Mouse (Mus musculus): ENCODE results near the gene Cep63. TPM values are rescaled to one million over a fixed set of nuclear protein-coding genes. Genes with fewer than 3 reads are reported as not detected.

Cep63 gene
- polyA plus RNA-seq, 1 experiment, result 29.3 TPM

DNA sequence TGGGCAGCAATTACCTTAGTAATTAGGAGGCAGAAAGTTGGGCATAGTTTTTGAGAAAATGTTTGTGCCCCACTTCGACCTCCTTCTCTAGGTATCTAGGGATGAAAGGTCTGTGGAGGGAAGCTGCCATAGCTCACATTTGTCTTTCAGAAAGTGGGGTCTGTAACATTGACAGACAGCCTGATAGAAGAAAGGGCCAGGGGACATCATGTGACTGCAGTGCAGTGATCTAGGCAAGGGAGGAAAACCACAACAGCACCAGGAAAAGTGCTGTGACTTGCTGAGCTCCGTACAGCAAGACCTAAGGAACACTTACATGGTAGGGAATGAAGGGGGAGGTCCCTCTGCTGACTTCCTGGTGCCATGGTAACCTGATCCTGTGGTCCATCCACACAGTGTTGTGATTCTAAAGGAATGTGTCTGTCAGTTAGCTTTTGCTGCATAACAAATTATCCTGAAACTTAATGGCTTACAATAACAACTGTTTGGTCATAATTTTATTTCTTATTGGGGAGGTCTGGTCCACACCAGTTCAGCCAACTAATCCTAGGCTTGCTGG lies 5.3 kb upstream of the Cep63 start:
- no peak for DNase-seq (ENCODE audit: low spot score)

DNA sequence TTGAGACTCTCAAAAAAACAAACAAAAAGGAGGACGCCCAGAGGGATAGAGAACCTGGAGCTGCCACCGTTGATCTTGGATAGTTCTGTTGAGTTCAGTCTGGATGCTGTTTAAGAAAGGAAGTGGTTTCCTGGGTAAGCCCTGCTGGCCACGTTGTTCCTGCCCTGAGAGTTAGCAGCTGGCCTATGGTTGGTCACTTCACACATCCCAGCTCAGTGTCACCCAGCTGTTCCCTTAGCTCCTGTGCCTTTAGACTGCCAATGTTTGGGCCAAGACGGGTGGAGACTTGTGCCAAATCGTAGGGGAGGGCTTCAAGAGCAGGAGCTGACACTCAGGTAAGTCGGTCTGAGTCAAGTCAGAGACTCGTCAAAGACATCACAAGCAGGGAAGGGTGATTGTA lies 2.7 kb upstream of the Cep63 start:
- no peak for DNase-seq (ENCODE audit: low spot score)

DNA sequence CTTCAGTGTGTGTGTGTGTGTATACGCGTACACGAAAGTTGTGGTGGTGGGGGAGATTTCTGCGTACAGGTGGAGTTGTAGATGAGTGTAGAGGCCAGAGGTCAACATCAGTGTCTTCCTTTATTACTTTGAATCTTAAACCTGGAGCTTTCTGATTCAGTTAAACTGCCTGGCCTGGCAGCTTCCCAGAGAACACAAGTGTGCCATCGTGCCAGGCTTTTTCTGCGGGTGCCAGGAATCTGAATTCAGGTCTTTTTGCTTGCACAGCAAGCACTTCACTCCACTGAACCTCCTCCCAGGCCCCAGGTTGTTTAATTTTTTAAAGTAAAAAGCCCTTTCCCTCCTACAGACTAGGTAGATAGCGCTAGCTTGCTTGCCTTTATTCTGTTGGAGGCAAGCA lies 1.1 kb upstream of the Cep63 start:
- DNase-seq (ENCODE audit: low spot score), result no peak

DNA sequence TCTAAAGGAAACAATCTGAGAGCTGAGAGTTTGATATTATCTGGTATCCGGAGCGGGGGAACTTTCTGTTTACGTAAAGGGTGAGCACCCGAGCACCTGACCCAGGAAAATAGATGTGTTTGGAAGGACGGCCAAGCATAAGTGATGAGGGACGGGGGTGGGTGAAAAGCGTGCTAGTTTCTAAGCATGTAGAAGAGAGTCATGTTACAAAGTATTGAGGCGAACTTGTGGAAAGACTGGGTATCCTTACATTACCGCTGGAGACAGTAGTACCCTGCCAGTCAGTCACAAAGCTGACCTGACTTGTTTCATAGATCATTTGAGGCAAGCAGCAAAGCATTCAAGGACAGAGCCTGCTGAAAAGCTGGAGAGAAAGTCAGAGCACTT lies 498 bp upstream of the Cep63 start:
- no peak for DNase-seq (ENCODE audit: low spot score)

DNA sequence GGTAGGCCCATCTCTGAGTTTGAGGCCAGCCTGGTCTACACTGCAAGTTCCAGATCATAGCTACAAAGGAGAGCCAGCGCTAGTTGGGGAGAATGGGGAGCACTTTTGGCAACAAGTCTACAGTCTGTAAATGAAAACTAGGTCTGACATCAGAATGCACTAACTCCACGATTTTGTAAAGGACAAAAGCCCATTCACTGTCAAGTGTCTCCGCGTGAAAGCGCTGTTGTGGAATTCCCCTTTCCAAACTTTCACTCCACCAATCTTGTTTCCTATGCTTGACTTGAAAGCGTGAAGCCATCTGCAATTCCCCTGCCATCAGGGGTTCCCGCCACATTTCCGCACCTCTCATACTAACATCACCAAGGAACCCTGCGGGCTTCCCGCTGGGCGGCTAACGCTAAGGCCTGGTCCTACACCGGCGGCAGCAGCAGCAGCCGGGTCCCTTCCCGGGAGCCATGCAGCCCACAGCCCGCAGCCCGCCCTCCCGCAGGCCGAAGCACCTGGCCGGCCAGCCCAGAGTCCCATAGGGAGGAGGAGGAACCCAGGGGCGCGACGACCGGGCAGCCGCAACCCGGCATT lies 842 bp downstream of the Cep63 start:
- no peak for DNase-seq (ENCODE audit: low spot score)

DNA sequence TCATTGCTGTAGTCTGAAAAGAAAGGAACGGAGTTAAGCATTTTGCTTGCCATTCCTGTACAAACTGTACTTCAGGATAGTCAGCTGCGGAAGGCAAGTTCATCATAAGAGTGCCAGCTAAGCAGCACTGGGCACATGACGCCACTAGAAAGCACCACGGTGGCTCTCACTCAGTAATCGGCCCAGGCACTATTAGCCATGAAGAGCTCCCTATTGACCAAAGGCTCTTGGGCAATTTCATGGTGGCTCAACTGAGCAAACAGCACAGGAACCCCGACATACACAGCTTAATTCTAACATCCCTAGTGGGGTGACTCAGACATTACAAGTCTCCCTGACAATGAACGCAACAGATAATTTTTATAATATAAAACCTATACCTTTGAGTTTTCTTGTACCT lies 2.8 kb downstream of the Cep63 start:
- no peak for DNase-seq (ENCODE audit: low spot score)

DNA sequence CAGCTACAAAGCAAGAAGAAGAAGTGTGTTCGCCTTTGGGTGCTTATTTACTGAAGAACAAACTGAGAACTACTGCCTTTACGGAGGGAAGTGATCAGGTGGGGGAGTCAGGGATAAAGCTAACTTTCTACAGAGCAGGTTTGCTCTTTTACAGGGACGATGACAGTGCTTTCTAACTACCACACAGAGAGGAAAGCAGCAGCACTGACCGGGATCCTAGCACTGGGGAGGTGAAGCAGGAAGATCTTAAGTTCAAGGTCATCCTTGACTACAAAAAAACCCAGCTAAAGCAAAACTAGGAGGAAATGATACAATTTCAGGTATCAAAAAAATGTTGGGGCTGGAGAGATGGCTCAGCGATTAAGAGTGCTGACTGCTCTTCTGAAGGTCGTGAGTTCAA lies 3.5 kb downstream of the Cep63 start:
- DNase-seq (ENCODE audit: low spot score), result no peak

DNA sequence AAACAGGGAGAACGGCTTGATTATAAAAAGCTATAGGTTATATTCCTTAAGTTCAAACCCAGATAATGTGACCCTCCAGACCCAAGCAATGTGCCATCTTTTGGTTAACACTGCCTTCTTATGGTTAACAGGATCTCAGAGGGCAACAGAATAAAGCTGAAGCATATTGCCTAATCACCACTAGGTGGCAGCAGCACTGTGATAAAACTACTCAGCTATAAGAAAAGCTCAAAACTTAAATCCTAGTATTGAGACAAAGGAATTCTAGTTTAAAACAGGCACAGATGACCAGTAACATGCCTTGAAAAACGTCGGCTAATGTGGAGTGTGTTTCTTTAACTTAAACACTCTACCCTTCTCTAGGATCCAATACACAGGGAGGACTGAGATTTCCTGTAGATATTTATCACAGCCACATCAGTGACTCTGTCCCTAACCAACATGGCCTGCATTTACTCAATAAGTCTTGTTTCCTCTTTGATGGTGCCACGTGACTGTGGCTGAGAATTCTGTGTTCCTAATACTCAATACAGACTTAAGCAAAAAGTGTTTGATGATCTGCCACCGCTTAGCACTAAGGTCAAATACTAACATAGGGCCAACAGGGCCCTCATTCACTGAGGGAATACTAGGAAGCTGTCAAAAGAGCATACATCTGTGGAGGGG lies 4.0 kb downstream of the Cep63 start:
- no peak for DNase-seq (ENCODE audit: low spot score)

DNA sequence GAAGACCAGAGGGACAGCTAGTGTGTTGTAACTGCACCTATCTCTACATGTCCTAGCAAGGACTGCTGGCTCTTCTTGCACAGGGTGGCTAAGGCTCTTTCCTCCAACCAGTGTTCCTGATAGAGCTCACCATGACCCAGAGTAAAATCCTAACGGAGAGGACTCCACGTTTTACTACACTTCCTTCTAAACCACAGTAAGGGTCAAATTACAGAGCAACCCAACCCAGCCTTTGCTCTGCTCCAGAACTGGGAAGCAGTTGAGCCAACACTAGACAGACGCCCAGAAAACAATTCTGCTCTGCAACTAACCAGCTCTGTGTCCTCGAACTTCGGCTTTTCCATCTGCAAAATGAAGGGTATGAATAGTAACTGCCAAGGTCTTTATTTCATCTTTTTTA lies 4.9 kb downstream of the Cep63 start:
- no peak for DNase-seq (ENCODE audit: low spot score)

DNA sequence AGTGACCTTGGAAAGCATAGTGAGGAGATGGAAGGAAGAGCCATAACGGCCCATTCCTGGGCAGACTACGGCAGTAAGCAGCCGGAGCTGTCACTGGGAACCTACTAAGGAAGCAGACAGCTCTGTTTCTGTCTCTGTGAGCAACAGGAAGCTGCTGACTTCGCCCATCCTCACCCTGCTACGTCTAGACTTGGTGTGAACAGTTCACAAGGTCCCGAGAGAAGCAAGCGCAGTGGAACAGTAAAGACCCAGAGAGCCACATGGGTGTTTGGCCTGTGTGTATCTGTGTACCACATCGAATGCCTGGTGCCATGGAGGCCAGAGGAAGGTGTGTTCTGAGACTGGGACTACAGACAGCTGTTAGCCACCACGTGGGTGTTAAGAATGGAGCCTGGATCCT lies 10.1 kb downstream of the Cep63 start:
- DNase-seq (ENCODE audit: low spot score), result no peak

DNA sequence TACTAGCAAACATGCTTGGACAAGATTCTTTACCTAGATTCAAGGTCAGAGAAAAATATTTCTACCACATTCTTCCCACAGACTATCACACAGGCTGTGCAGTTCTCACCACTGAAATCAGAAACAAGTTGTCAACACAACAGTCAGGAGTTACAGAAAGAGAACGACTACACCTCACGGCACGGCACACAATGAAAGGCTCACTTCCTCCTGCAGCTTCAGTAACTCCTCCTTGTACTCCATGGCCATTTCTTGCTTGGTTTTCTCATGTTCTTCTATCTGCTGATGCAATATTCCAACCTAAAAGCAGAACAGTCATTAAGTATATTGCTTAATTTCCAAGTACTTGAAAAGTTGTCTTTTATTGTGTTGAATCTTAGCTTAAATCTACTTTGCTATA lies 11.3 kb downstream of the Cep63 start:
- no peak for DNase-seq (ENCODE audit: low spot score)

DNA sequence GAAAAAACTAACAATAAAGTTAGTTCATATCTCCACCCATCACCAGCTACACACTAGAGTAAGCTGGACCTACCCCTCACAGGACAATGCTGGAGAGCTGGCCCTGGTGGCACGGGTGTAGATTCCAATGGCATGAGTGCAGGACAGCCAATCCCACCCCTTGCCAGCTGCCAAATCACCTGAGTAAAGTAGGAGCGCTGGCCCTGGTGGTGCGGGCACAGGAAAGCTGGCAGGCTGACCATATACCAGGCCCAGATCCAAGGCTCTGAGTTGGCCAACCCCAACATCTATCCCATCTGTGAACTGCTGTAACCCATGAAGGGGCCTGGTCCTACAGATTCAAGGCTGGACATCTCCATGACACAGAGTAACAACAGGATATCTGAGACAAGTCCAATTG lies 17.1 kb downstream of the Cep63 start:
- no peak for DNase-seq (ENCODE audit: low spot score)

DNA sequence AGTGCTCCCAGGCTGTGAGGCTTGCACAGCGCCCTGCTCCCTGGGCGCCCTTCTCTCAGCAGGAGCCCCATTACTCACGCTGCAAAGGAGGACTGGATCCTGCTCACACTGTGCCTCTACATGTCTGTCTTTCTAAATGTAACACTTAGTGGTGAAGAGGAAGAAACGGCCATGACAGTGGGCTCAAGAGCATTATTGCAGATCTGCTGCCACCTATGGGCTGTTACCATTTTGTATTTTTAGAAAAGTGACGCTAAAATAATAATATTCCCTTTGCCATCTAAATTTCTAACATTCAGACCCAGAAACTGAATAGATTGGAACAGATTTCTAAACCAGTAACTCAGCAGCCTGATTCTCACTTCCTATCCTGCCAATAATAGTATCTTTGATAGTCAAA lies 18.9 kb downstream of the Cep63 start:
- no peak for DNase-seq (ENCODE audit: low spot score)

DNA sequence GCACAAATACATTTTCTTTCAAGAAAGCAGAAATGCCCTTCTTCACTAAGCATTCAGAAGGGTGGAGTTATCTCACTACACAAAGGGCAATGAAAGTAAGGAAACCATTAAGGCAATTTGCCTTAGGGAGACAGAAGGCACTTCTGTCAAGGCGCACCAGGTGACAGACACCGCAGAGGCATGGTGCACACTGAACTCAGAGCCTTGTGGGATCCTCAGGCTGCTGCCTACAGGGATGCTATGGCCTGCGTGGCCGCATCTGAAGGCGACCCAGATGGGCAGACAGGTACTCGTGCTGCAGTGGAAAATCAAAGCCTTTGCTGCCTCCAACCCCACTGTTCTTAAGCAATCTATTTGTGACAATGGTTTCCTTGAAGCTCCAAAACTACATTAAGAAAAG lies 21.2 kb downstream of the Cep63 start:
- DNase-seq (ENCODE audit: low spot score), result no peak

DNA sequence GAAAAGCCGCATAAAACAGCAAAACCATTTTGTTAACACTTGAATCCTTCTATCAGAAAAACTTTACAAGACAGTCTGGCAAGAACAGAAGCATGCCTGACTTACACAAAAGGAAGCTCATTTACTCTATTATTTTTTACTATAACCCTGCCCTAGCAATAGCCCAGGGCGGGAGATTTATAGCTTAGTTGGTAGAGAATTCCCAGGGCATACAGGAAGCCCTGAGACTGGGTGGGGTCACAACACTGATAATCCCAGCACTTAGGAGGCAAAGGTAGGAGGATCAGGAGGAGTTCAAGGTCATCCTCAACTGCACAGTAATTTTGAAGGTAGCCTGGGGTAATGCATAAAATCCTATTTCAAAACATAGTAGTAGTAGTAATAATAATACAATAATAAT lies 24.7 kb downstream of the Cep63 start:
- no peak for DNase-seq (ENCODE audit: low spot score)

DNA sequence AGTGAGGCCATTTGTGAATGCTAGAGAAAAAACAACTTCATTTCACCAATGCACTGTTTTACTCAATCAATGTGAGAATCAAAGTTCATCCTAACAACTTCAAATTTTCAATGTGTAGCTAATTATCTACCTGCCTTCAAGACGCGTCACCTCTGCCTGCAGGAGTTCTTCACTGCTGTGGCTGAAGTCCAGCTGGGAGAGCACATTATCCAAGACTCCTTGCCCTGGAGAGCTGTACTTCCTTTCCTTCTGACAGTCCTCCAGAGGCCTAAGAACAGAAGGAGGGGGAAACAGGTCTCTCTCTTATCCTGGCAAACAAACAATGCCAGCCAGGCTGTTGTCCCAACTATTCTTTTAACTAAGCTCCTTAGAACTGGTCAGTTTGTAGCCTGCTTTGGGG lies 25.1 kb downstream of the Cep63 start:
- DNase-seq (ENCODE audit: low spot score), result no peak

DNA sequence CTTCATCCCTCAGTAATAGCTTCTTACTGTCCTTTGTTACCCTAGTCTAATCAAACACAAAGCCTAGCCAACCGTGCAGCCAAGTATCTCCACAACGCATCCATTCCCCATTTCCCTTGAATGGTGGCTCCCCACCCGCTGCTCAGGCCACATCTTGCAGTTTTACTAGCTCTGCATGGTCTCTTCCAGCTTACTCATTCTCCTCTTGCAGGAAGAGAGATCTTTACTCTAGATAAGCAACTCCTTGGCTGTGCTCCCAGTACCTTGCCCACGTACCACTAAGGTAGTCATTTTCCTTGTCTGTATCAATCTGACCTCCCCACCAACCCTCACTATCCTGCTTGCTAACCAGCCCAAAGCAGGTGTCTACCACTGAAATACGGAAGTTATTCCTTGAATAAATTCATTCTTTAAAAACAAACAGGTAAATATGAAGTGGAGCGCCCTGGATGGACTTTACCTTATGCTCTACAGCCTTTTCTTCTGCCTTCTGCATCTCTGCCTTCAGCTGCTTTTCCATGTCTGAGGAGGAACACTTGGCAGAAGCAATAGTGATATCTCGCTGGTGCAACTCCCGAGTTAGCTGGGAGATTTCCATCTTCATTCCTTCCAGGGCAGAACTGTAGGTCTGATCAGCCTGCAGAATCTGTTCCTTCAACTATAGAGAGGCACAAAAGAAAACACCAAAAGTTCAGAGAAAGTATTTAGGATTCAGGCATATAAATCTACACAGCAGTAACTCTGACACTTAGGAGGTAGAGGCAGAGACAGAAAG lies 30.5 kb downstream of the Cep63 start:
- no peak for DNase-seq (ENCODE audit: low spot score)

DNA sequence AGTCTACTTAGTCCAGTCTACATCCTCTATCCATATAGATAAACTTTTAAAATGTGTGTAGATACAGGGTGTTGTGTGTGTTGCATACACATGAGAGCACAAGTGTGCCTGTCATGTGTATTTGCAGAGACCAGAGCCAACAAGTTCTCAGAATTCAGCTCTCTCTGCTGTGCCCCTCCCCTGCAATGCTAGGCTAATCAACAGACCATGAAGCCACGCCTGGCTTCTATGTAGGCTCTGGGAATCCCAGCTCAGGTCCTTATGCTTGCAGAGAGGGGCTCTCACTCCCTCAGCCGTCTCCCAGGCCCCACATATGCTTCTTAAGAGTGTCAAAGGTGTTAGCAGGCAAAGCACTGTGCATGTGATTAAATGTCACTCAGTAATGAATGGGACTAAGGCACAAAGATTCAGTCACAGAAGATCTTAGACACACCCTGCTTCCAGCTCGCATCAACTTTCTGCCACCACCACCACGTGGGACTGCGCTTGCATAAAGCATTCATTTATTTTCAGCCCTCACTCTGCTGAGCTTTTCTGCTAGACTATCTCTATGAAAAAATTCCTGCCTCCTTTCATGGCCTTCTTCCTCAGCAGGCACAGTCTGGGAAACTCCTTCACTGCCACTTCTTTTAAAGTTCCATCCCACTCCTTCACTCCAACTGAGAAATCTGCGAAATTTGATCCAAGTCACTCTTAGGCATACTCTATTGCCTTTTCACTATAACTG lies 31.5 kb downstream of the Cep63 start:
- no peak for DNase-seq (ENCODE audit: low spot score)

DNA sequence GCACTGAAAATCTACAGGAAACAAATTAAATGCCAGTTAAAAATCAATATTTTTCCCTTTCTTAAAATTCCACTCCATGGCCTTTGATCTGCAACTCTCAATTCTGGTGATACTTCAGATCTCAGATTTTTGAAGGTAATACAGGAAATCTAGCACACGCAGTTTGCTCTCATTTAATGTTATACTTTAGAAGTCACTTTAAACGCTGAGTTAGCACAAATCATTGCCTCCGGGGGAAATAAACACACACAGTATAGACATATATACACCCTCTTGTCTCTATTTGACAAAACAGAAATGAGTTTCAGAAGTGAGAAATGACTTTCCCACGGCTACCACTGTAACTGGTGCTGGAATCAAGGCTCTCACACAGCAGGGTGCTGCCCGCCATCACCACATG lies 39.0 kb downstream of the Cep63 start:
- DNase-seq (ENCODE audit: low spot score), result no peak

DNA sequence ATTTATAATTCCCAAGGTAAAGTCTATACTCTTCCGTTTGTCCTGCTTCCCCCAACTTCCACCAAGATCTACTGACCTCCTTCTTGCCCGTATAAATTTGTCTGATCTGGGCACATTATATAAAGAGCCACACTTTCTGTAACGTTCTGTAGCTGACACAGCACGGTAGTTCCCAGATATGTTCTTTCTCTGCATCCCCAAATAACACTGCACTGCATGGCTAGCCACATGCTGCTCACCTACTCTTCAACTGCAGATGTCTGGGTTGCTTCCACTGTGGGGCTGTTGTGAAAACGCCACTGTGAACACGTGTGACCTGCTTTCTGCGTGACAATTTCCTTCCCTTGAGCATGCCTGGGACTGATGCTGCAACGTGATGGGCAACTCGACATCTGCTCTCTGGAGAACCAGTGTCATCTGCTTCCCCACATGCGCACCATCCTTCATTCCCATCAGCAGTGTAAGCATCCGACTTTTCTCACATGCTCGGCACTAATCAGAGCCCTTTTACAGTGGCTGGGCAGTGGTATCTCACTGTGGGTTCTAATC lies 44.3 kb downstream of the Cep63 start:
- no peak for DNase-seq (ENCODE audit: low spot score)

DNA sequence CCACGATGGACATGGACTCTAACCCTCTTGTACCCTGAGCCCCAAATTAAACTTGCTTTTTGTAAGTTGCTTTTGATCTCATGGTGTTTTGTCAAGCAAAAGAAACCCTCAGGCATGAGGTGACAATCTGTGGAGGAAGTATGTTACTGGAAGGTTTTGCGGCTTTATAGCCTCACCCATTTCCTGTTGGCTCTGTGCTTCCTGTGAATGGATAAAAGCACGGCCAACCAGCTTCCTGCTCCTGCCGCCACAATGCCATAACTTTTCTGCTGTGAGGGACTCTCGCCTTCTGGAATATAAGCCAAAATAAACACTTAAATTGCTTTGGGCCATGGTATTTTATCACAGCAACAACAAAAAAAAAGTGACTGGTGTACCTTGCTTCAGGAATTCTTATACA lies 48.9 kb downstream of the Cep63 start:
- DNase-seq (ENCODE audit: low spot score), result no peak

DNA sequence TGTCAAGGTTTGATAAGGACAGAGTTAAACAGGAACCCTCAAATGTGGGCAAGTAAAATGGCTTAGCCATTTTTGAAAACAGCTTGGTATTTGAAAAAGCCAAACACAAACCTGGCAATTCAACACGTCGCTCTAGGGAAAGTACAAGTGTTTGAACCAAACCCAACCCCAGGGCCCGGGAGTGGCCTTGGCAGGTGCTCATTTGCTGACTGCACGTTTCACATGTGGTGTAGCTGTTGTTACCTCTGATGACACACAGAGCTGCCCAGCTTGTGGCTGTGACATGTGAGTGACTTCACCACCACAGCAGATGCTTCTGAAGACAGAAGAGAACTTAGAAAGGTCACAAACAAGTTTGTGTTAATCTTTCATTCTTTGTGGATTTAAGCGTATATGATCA lies 53.4 kb downstream of the Cep63 start:
- no peak for DNase-seq (ENCODE audit: low spot score)
